Mouse (Mus musculus) CD4-positive, CD25-positive, alpha-beta regulatory T cell (primary cell): Measurements from ENCODE around the gene Alms1. TPM values are rescaled to one million over a fixed set of nuclear protein-coding genes. Genes with fewer than 3 reads are reported as not detected.

Experiments
- polyA plus RNA-seq: library from polyadenylated mRNA; unstranded; fragments of 100-300 nt; shearing (Covaris generic); gene quantifications from one replicate; pipeline ENCODE4 v1.2.1, GENCODE M21; 2017

Gene Alms1
- 1.7 TPM for polyA plus RNA-seq

DNA sequence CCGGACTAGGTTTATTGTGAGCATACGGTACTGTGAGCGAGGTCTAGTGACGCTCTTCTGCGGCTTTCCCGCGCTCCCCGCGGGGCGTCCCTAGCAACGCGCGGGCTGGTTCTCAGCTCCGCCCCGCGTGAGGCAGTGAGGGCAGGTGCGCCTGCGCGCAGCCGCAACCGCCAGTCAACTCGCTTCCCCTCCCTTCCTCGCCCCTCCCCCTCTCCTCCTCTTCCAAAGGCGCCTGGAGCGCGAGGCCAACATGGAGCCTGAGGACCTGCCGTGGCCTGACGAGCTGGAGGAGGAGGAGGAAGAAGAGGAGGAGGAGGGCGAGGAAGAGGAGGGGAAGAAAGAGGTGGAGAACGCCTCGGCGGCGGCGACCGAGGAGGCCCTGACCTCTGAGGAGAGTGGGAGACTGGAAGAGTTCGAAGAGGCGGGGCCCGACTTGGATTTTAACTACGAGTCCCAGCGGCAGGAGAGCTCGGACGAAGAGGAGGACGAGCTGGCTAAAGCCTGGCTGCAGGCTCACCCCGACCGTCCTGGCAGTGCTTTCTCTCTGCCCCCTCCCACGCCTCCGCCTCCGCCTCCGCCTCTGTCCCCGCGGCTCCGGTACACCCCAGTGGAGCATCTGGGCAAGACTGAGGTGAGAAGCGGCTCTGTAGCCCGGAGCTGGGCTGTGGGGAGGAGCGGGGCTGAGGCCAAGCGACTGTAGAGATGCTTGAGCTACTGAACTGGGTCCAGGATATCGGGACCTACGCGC, at the start of gene Alms1:
Gene Alms1, plus strand, starts transcription at position 136 of the 748 bp plus-strand sequence.

DNA sequence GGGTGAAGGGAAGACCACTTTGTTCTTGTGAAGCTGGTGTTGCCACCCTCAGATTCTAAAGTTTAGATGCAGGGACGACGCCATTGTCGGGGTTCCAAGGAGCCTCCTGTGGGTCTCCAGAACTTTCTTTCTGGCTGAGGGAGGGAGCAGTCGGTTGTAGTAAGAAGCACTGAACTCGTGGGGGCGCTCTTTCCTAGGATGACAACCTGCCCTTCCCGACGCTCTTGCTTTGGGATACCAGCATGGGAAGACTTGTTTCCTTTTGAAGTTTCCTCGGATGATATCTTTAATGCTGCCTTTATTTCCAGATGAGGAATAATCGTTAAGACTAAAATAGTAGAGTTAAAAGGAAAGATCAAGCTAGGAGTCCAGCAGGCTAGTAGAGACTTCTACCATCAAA, 125.8 kb downstream of the Alms1 start, which contains the start of gene Nat8f7:
Gene Nat8f7, minus strand, starts transcription at position 101 of the 400 bp plus-strand sequence.

Other genes with a start within 250 kb of the Alms1 start
- gene Rab11fip5, start 212.9 kb upstream of the Alms1 start, polyA plus RNA-seq = 0.67 TPM
- not detected for gene Noto, start 163.6 kb upstream of the Alms1 start, polyA plus RNA-seq
- gene Smyd5, start 155.5 kb upstream of the Alms1 start, polyA plus RNA-seq = 50.5 TPM
- gene Cct7, start 136.0 kb upstream of the Alms1 start, polyA plus RNA-seq = 290 TPM
- gene Pradc1, start 135.6 kb upstream of the Alms1 start, polyA plus RNA-seq = 22.9 TPM
- gene Fbxo41, start 84.5 kb upstream of the Alms1 start, polyA plus RNA-seq = 0.39 TPM
- gene Egr4, start 73.9 kb upstream of the Alms1 start, polyA plus RNA-seq = 0.41 TPM
- not detected for gene Nat8f7, start 125.7 kb downstream of the Alms1 start, polyA plus RNA-seq
- not detected for gene Nat8f3, start 178.2 kb downstream of the Alms1 start, polyA plus RNA-seq
- not detected for gene Nat8f6, start 233.4 kb downstream of the Alms1 start, polyA plus RNA-seq
- gene Nat8f5, start 233.4 kb downstream of the Alms1 start, polyA plus RNA-seq = not detected
- not detected for gene Nat8, start 244.6 kb downstream of the Alms1 start, polyA plus RNA-seq